Mouse (Mus musculus): ENCODE data around the gene Fkbp15. TPM values are rescaled to one million over a fixed set of nuclear protein-coding genes. Genes with fewer than 3 reads are reported as not detected.

Fkbp15 gene
- polyA plus RNA-seq (2017; shearing (Covaris generic)) = 10 to 100 TPM; 54.0 to 74.7 TPM

GRCm38 (mm10) chr4:62360088-62360804 lies at the start of gene Fkbp15, which contains the start of gene Slc31a1:
Gene Fkbp15 (minus strand): TSS chr4:62360548.
Gene Slc31a1 (plus strand): TSS chr4:62360727.

GRCm38 (mm10) chr4:62408601-62409282 lies 48.4 kb upstream of the Fkbp15 start, which contains the start of the genes Cdc26 and Prpf4:
Gene Cdc26 (minus strand): TSS chr4:62408642.
Gene Prpf4 (plus strand): TSS chr4:62408797.

GRCm38 (mm10) chr4:62262276-62262675 lies 98.1 kb downstream of the Fkbp15 start, which contains the start of gene Slc31a2:
Gene Slc31a2 (plus strand): TSS chr4:62262562.

Other genes starting within 250 kb of the Fkbp15 start
- not detected for gene Mup21, start 209.7 kb downstream of the Fkbp15 start, polyA plus RNA-seq (2017; shearing (Covaris generic))
- 1 to 10 TPM in 1 of 2 experiments, under 1 TPM in 1; 0.58 to 1.9 TPM for gene Zfp37, start 129.5 kb downstream of the Fkbp15 start, polyA plus RNA-seq (2017; shearing (Covaris generic))
- 10 to 100 TPM; 14.9 to 26.6 TPM for gene Slc31a2, start 98.0 kb downstream of the Fkbp15 start, polyA plus RNA-seq (2017; shearing (Covaris generic))
- gene Slc31a1, start 179 bp upstream of the Fkbp15 start, polyA plus RNA-seq (2017; shearing (Covaris generic)) = 10 to 100 TPM in 1 of 2 experiments, 1 to 10 TPM in 1; 6.5 to 10.1 TPM
- 10 to 100 TPM; 89.8 to 97.3 TPM for gene Cdc26, start 48.1 kb upstream of the Fkbp15 start, polyA plus RNA-seq (2017; shearing (Covaris generic))
- gene Prpf4, start 48.2 kb upstream of the Fkbp15 start, polyA plus RNA-seq (2017; shearing (Covaris generic)) = 10 to 100 TPM; 23.4 to 26.0 TPM
- 1 to 10 TPM in 1 of 2 experiments, not detected in 1; 2.0 TPM for gene Rnf183, start 74.7 kb upstream of the Fkbp15 start, polyA plus RNA-seq (2017; shearing (Covaris generic))
- gene Wdr31, start 110.3 kb upstream of the Fkbp15 start, polyA plus RNA-seq (2017; shearing (Covaris generic)) = 1 to 10 TPM in 1 of 2 experiments, under 1 TPM in 1; 0.70 to 9.4 TPM
- gene Bspry, start 119.5 kb upstream of the Fkbp15 start, polyA plus RNA-seq (2017; shearing (Covaris generic)) = 1 to 10 TPM; 6.5 to 7.1 TPM
- gene Hdhd3, start 142.9 kb upstream of the Fkbp15 start, polyA plus RNA-seq (2017; shearing (Covaris generic)) = 1 to 10 TPM in 1 of 2 experiments, under 1 TPM in 1; 0.60 to 3.2 TPM
- gene Alad, start 159.4 kb upstream of the Fkbp15 start, polyA plus RNA-seq (2017; shearing (Covaris generic)) = 10 to 100 TPM; 59.0 to 59.1 TPM
- gene Pole3, start 164.5 kb upstream of the Fkbp15 start, polyA plus RNA-seq (2017; shearing (Covaris generic)) = 10 to 100 TPM; 25.4 to 26.2 TPM
- gene 4933430I17Rik, start 164.8 kb upstream of the Fkbp15 start, polyA plus RNA-seq (2017; shearing (Covaris generic)) = under 1 TPM in 1 of 2 experiments, not detected in 1; 0.21 TPM
- gene Rgs3, start 199.3 kb upstream of the Fkbp15 start, polyA plus RNA-seq (2017; shearing (Covaris generic)) = 100 to 1,000 TPM in 1 of 2 experiments, 10 to 100 TPM in 1; 73.6 to 122 TPM

All from inflammation-experienced regulatory T-cells (primary cell).